Mouse (Mus musculus): ENCODE results near the gene Med26. TPM values are rescaled to one million over a fixed set of nuclear protein-coding genes. Genes with fewer than 3 reads are reported as not detected.

The Med26 gene
- polyA plus RNA-seq, 1 experiment from 2014 or later = 8.0 TPM

DNA sequence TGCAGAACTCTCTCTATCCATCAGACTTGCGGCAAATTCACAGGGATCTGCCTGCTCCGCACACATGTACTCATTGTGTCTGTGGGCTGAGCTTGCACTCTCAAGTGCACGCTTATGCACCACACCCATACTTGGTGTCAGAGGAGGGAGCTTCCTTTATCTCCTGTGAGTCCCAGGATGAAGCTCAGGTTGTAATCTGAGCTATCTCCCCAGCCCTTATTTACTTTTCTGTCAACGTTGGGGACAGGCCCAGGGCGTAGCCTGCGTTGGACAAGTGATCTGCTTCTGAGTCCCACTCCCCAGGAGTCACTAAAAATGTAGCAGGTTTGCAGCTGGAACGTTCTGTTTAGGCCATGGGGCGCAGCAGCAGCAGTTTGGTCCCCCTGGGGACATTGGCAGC is 96.6 kb downstream of the Med26 start:
- 46% methylated on average over 8 of the region's 8 CpGs for WGBS (ENCODE audit: insufficient replicate concordance)
- no peaks in the 10 kb centered on the region for H3K27me3 ChIP-seq
- H3K9me3 ChIP-seq (replicated peaks) = no peaks in the 10 kb centered on the region; the same call in 1 of the 2 replicates
- H3K27ac ChIP-seq = no peak overlapping the region
- H3K9ac ChIP-seq = no peak overlapping the region
- peak; percentile 86 for ATAC-seq (ENCODE audit: low read depth)
- H3K36me3 ChIP-seq = peaks cover 62% of the 10 kb centered on the region
- DNase-seq = no peak
- H3K4me1 ChIP-seq (replicated peaks) = peaks cover 11% of the 10 kb centered on the region
- no peak overlapping the region for H3K4me2 ChIP-seq
- H3K4me3 ChIP-seq (replicated peaks) = no peak overlapping the region

DNA sequence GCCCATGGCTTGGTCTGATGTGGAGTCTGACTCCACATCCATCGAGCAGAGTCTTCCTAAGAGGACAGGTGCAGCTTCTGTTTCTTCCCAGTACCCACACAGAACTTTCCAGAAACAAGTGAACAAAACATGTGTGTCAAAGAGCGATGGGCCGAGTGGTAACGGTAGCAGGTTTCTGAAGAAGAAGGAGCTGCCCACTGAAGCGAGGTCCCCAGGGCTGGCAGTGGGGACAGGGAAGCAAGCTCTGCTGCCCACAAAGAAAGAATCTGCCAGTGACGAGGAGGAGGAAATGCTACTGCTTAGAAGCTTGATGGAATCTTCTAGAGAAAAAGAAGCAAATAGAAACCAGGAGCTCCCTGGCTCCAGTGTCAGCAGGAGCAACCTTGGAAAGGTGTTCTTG is 103.0 kb downstream of the Med26 start:
- Histone ChIP-seq H3K4me2 (no peak overlapping the region), H3K9ac (no peak overlapping the region), H3K4me1 (replicated peaks) (peaks cover 29% of the 10 kb centered on the region), H3K9me3 (replicated peaks) (no peaks in the 10 kb centered on the region), H3K36me3 (peaks cover 23% of the 10 kb centered on the region), H3K27ac (no peak overlapping the region), H3K27me3 (no peaks in the 10 kb centered on the region), H3K4me3 (replicated peaks) (no peak overlapping the region)
- WGBS (ENCODE audit: insufficient replicate concordance) = 83% methylated on average over 6 of the region's 6 CpGs
- ATAC-seq (ENCODE audit: low read depth) = no peak
- no peak for DNase-seq

Small RNAs within 50 kb of the gene (microRNA-seq; reads per million reads assigned to microRNA genes)
- gene Gm28019 = not detected
- 2.3 reads per million for gene Mir7068

Other genes with a start within 250 kb of the Med26 start
- gene Gm10282, start 243.0 kb downstream of the Med26 start, polyA plus RNA-seq (2015; fragmentation: Nextera tagmentation; extraction: Ambion mirVana) = 8.9 and 11.2 TPM in 2 replicates
- 2.1 and 2.9 TPM in 2 replicates for gene Klf2, start 229.2 kb downstream of the Med26 start, polyA plus RNA-seq (2015; fragmentation: Nextera tagmentation; extraction: Ambion mirVana)
- gene Eps15l1, start 126.8 kb downstream of the Med26 start, polyA plus RNA-seq (2015; fragmentation: Nextera tagmentation; extraction: Ambion mirVana) = 17.5 and 21.1 TPM in 2 replicates
- gene Calr3, start 104.4 kb downstream of the Med26 start, polyA plus RNA-seq (2015; fragmentation: Nextera tagmentation; extraction: Ambion mirVana) = 0.59 and 0.93 TPM in 2 replicates
- gene 1700030K09Rik, start 104.4 kb downstream of the Med26 start, polyA plus RNA-seq (2015; fragmentation: Nextera tagmentation; extraction: Ambion mirVana) = 4.2 and 5.0 TPM in 2 replicates
- 21.4 and 31.4 TPM in 2 replicates for gene Cherp, start 73.0 kb downstream of the Med26 start, polyA plus RNA-seq (2015; fragmentation: Nextera tagmentation; extraction: Ambion mirVana)
- 6.1 and 6.4 TPM in 2 replicates for gene Slc35e1, start 55.7 kb downstream of the Med26 start, polyA plus RNA-seq (2015; fragmentation: Nextera tagmentation; extraction: Ambion mirVana)
- 51.6 and 55.3 TPM in 2 replicates for gene Smim7, start 22.8 kb upstream of the Med26 start, polyA plus RNA-seq (2015; fragmentation: Nextera tagmentation; extraction: Ambion mirVana)
- 1.7 and 2.1 TPM in 2 replicates for gene Tmem38a, start 23.8 kb upstream of the Med26 start, polyA plus RNA-seq (2015; fragmentation: Nextera tagmentation; extraction: Ambion mirVana)
- gene Nwd1, start 98.4 kb upstream of the Med26 start, polyA plus RNA-seq (2015; fragmentation: Nextera tagmentation; extraction: Ambion mirVana) = not detected in 2 replicates
- 65.0 and 68.0 TPM in 2 replicates for gene Sin3b, start 175.0 kb upstream of the Med26 start, polyA plus RNA-seq (2015; fragmentation: Nextera tagmentation; extraction: Ambion mirVana)
- gene F2rl3, start 213.6 kb upstream of the Med26 start, polyA plus RNA-seq (2015; fragmentation: Nextera tagmentation; extraction: Ambion mirVana) = 4.5 and 4.8 TPM in 2 replicates